Mouse (Mus musculus): ENCODE measurements at regions not wholly inside any gene's neighbourhood (a gene's known extent, or its start where the extent isn't known, plus 50 kb on each side); places are given as distances from the start of the nearest gene placed in this dataset.

DNA sequence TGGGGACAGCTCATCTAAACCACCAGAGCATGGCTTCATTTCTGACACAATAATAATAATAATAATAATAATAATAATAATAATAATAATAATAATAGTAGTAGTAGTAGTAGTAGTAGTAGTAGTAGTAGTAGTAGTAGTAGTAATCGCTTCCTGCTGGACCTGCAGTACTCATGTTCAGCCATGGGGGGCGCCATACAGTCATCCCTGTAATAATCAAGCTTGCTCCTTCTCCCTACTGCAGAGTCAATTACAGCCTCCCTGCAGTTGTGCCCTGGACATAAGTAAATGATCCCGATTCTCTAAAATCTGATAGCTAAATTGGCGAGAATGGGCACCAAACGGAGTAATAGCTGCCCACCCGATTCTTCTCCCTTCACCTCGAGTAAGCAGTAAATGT is 537.1 kb upstream of the Gm19410 start:
- 79% methylated on average over 7 of the region's 7 CpGs for WGBS
- Histone ChIP-seq H3K4me2 (ENCODE audit: low read depth, low read length) (no peak overlapping the region), H3K4me3 (ENCODE audit: low read depth, low read length) (no peak overlapping the region), H3K27ac (replicated peaks; ENCODE audit: low read depth, low read length) (no peak overlapping the region), H3K9me3 (replicated peaks; ENCODE audit: control insufficient read depth, low read length) (no peaks in the 10 kb centered on the region), H3K9ac (replicated peaks; ENCODE audit: low read length) (no peak overlapping the region), H3K4me1 (ENCODE audit: control insufficient read depth, insufficient read depth, low read length) (no peaks in the 10 kb centered on the region), H3K36me3 (replicated peaks; ENCODE audit: control insufficient read depth, insufficient read depth, low read depth, low read length) (no peaks in the 10 kb centered on the region), H3K27me3 (ENCODE audit: control insufficient read depth, insufficient read depth, low read length) (no peaks in the 10 kb centered on the region)
- DNase-seq (ENCODE audit: low spot score) (no peak), ATAC-seq (replicated peaks; ENCODE audit: insufficient number of reproducible peaks, low FRiP score, low TSS enrichment, low read depth) (no peak)

DNA sequence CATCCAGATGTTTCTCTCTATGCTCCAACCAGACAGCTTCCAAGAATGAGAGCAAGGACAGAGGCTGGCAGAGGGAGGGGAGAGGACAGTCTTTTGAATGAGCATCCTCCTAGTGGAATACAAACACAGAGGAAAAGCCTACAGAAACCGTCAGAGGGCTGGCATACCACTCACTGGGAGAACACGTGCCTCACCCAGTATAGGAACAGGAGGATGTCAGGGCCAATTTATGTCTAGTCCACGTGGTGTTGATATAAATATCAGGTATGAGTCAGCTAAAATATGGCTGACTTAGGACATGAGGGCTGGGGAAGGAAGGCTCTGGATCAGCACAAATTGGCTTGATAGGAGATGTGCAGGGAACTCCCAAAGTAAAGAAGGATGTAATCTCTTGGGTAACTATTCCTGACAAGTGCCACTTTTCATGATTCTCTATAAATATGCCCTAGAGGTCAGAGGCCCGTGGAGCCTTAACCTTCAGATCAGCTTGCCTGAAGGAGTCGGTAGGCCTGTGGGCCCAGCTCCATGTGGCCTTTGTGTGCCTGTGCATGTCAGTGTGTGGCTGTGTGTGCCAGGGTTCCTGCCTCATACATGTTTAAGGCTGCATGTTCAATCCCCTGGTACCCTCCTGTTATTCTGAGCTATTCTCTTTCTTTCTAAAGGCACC is 531.9 kb upstream of the Gm19410 start:
- no peaks in the 10 kb centered on the region; the same call in 1 of the 2 replicates for H3K4me1 ChIP-seq (ENCODE audit: control insufficient read depth, insufficient read depth, low read length)
- H3K9me3 ChIP-seq (replicated peaks; ENCODE audit: control insufficient read depth, low read length), result no peaks in the 10 kb centered on the region
- ATAC-seq (replicated peaks; ENCODE audit: insufficient number of reproducible peaks, low FRiP score, low TSS enrichment, low read depth) (no peak), DNase-seq (ENCODE audit: low spot score) (no peak)
- H3K27me3 ChIP-seq (ENCODE audit: control insufficient read depth, insufficient read depth, low read length), result no peaks in the 10 kb centered on the region
- no peaks in the 10 kb centered on the region for H3K36me3 ChIP-seq (replicated peaks; ENCODE audit: control insufficient read depth, insufficient read depth, low read depth, low read length)
- no peak overlapping the region; the same call in 1 of the 2 replicates for H3K27ac ChIP-seq (replicated peaks; ENCODE audit: low read depth, low read length)
- no peak overlapping the region for H3K4me3 ChIP-seq (ENCODE audit: low read depth, low read length)
- H3K9ac ChIP-seq (replicated peaks; ENCODE audit: low read length), result no peak overlapping the region
- H3K4me2 ChIP-seq (ENCODE audit: low read depth, low read length), result no peak overlapping the region
- WGBS, result 40% methylated on average over 5 of the region's 5 CpGs

DNA sequence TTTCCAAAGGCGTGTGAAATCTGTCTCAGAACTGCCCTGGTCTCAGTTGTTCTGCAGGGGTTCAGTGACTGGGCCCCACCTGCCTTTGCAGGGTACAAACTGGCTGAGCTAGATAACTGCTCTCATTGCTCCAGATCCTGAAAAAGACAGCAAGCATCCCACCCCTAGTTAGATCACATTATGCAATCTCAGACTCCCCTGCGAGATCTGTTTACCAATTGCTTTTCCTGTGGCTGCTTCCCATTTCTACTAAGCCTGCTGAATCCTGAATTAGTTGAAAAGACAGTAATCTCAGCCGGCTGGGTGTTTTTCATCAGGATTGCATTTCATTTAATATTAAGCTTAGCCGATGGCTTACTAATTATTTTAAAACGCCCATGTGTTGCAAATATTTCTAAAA is 531.2 kb upstream of the Gm19410 start:
- WGBS, result 49% methylated on average over 5 of the region's 5 CpGs
- H3K9me3 ChIP-seq (replicated peaks; ENCODE audit: control insufficient read depth, low read length), result no peaks in the 10 kb centered on the region
- H3K4me1 ChIP-seq (ENCODE audit: control insufficient read depth, insufficient read depth, low read length), result no peaks in the 10 kb centered on the region; the same call in 1 of the 2 replicates
- no peaks in the 10 kb centered on the region for H3K27me3 ChIP-seq (ENCODE audit: control insufficient read depth, insufficient read depth, low read length)
- ATAC-seq (replicated peaks; ENCODE audit: insufficient number of reproducible peaks, low FRiP score, low TSS enrichment, low read depth), result no peak
- no peak overlapping the region for H3K4me2 ChIP-seq (ENCODE audit: low read depth, low read length)
- no peak overlapping the region for H3K9ac ChIP-seq (replicated peaks; ENCODE audit: low read length)
- no peak overlapping the region for H3K27ac ChIP-seq (replicated peaks; ENCODE audit: low read depth, low read length)
- DNase-seq (ENCODE audit: low spot score), result no peak
- no peaks in the 10 kb centered on the region for H3K36me3 ChIP-seq (replicated peaks; ENCODE audit: control insufficient read depth, insufficient read depth, low read depth, low read length)
- no peak overlapping the region for H3K4me3 ChIP-seq (ENCODE audit: low read depth, low read length)

- H3K27me3 ChIP-seq (ENCODE audit: control insufficient read depth, insufficient read depth, low read length), result no peaks in the 10 kb centered on the region
- DNase-seq (ENCODE audit: low spot score) (no peak), ATAC-seq (replicated peaks; ENCODE audit: insufficient number of reproducible peaks, low FRiP score, low TSS enrichment, low read depth) (no peak)
- no peak overlapping the region for H3K27ac ChIP-seq (replicated peaks; ENCODE audit: low read depth, low read length)
- no peaks in the 10 kb centered on the region for H3K9me3 ChIP-seq (replicated peaks; ENCODE audit: control insufficient read depth, low read length)
- H3K9ac ChIP-seq (replicated peaks; ENCODE audit: low read length), result no peak overlapping the region
- H3K4me1 ChIP-seq (ENCODE audit: control insufficient read depth, insufficient read depth, low read length), result no peaks in the 10 kb centered on the region; the same call in 1 of the 2 replicates
- H3K4me3 ChIP-seq (ENCODE audit: low read depth, low read length), result no peak overlapping the region
- no peaks in the 10 kb centered on the region for H3K36me3 ChIP-seq (replicated peaks; ENCODE audit: control insufficient read depth, insufficient read depth, low read depth, low read length)
- 53% methylated on average over 8 of the region's 8 CpGs for whole genome bisulfite sequencing
- H3K4me2 ChIP-seq (ENCODE audit: low read depth, low read length), result no peak overlapping the region
Measured at GRCm38 (mm10) chr8:35235815-35236509, 529.6 kb upstream of the Gm19410 start.

- Histone ChIP-seq H3K4me1 (ENCODE audit: control insufficient read depth, insufficient read depth, low read length) (no peaks in the 10 kb centered on the region; the same call in 1 of the 2 replicates), H3K9me3 (replicated peaks; ENCODE audit: control insufficient read depth, low read length) (no peaks in the 10 kb centered on the region), H3K36me3 (replicated peaks; ENCODE audit: control insufficient read depth, insufficient read depth, low read depth, low read length) (no peaks in the 10 kb centered on the region), H3K27ac (replicated peaks; ENCODE audit: low read depth, low read length) (no peak overlapping the region), H3K4me2 (ENCODE audit: low read depth, low read length) (no peak overlapping the region), H3K9ac (replicated peaks; ENCODE audit: low read length) (no peak overlapping the region), H3K27me3 (ENCODE audit: control insufficient read depth, insufficient read depth, low read length) (no peaks in the 10 kb centered on the region), H3K4me3 (ENCODE audit: low read depth, low read length) (no peak overlapping the region)
- WGBS, result 82% methylated on average over 6 of the region's 6 CpGs
- no peak for ATAC-seq (replicated peaks; ENCODE audit: insufficient number of reproducible peaks, low FRiP score, low TSS enrichment, low read depth)
- no peak for DNase-seq (ENCODE audit: low spot score)
Measured at GRCm38 (mm10) chr8:35237279-35237678, 528.3 kb upstream of the Gm19410 start.

DNA sequence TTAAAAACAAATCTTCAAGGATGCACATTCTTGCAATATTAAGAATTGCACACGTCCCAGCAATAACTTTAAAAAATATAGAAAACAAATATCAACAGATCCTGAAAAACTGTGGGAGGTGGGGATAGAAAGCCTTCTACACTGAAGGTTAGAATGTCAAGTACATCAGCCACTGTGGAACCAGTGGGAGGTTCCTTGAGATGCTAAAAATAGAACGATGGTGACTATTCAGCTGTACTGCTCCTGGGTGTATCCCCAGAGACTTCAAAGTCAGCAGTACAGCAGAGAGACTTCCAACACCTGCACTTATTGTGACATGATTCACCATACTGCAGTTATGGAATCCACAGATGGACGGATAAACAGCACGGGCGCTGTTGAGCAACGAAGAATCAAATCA is 524.7 kb upstream of the Gm19410 start:
- H3K4me1 ChIP-seq (ENCODE audit: control insufficient read depth, insufficient read depth, low read length), result no peaks in the 10 kb centered on the region; the same call in 1 of the 2 replicates
- no peak overlapping the region for H3K27ac ChIP-seq (replicated peaks; ENCODE audit: low read depth, low read length)
- H3K4me2 ChIP-seq (ENCODE audit: low read depth, low read length), result no peak overlapping the region
- DNase-seq (ENCODE audit: low spot score) (no peak), ATAC-seq (replicated peaks; ENCODE audit: insufficient number of reproducible peaks, low FRiP score, low TSS enrichment, low read depth) (no peak)
- H3K27me3 ChIP-seq (ENCODE audit: control insufficient read depth, insufficient read depth, low read length), result no peaks in the 10 kb centered on the region
- H3K9me3 ChIP-seq (replicated peaks; ENCODE audit: control insufficient read depth, low read length), result no peaks in the 10 kb centered on the region
- H3K36me3 ChIP-seq (replicated peaks; ENCODE audit: control insufficient read depth, insufficient read depth, low read depth, low read length), result no peaks in the 10 kb centered on the region
- 88% methylated on average over 6 of the region's 6 CpGs for WGBS
- H3K4me3 ChIP-seq (ENCODE audit: low read depth, low read length), result no peak overlapping the region
- no peak overlapping the region for H3K9ac ChIP-seq (replicated peaks; ENCODE audit: low read length)

GRCm38 (mm10) chr8:35243555-35243954 is 522.0 kb upstream of the Gm19410 start:
- Histone ChIP-seq H3K4me2 (ENCODE audit: low read depth, low read length) (no peak overlapping the region), H3K27me3 (ENCODE audit: control insufficient read depth, insufficient read depth, low read length) (no peaks in the 10 kb centered on the region), H3K9me3 (replicated peaks; ENCODE audit: control insufficient read depth, low read length) (no peaks in the 10 kb centered on the region), H3K9ac (replicated peaks; ENCODE audit: low read length) (no peak overlapping the region), H3K4me3 (ENCODE audit: low read depth, low read length) (no peak overlapping the region), H3K27ac (replicated peaks; ENCODE audit: low read depth, low read length) (no peak overlapping the region), H3K36me3 (replicated peaks; ENCODE audit: control insufficient read depth, insufficient read depth, low read depth, low read length) (no peaks in the 10 kb centered on the region), H3K4me1 (ENCODE audit: control insufficient read depth, insufficient read depth, low read length) (no peaks in the 10 kb centered on the region)
- 26% methylated on average over 11 of the region's 11 CpGs for WGBS
- no peak for ATAC-seq (replicated peaks; ENCODE audit: insufficient number of reproducible peaks, low FRiP score, low TSS enrichment, low read depth)
- DNase-seq (ENCODE audit: low spot score), result no peak

DNA sequence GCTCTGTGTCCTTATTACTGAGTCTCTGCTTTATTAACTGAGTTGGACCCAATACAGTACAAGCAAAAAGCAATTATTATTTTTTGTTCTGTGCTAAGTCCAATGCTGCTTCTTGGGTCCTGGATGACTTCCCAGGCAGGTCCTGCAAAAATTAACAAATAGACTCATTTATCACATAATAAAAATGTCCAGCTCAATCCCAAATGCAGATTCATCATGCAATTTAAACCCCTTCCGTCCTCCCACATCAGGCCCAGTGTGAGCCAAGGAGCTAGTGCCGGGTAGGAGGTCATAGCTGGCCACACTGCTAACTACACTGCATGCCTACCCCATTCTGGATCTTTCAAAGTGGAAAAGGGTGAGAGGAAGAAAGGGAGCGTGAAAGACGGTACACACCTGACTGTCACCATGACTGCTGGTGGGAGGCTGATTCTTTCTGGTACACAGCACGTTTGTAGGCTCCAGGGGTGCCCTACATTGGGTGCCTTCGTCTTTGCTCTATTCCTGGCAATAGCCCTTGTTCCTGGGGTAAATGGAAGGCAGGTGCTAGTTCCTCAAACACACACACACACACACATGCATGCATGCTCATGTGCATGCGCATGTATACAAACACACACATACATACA is 515.7 kb upstream of the Gm19410 start:
- Histone ChIP-seq H3K9ac (replicated peaks; ENCODE audit: low read length) (no peak overlapping the region), H3K27me3 (ENCODE audit: control insufficient read depth, insufficient read depth, low read length) (no peaks in the 10 kb centered on the region), H3K36me3 (replicated peaks; ENCODE audit: control insufficient read depth, insufficient read depth, low read depth, low read length) (no peaks in the 10 kb centered on the region), H3K4me2 (ENCODE audit: low read depth, low read length) (no peak overlapping the region), H3K9me3 (replicated peaks; ENCODE audit: control insufficient read depth, low read length) (no peaks in the 10 kb centered on the region), H3K27ac (replicated peaks; ENCODE audit: low read depth, low read length) (no peak overlapping the region), H3K4me1 (ENCODE audit: control insufficient read depth, insufficient read depth, low read length) (no peaks in the 10 kb centered on the region), H3K4me3 (ENCODE audit: low read depth, low read length) (no peak overlapping the region)
- WGBS, result 89% methylated on average over 7 of the region's 7 CpGs
- ATAC-seq (replicated peaks; ENCODE audit: insufficient number of reproducible peaks, low FRiP score, low TSS enrichment, low read depth) (no peak), DNase-seq (ENCODE audit: low spot score) (no peak)

Measured in embryonic facial prominence, embryonic 11.5 days (tissue).